Mouse (Mus musculus) spleen, adult 2 months (tissue): ENCODE data around the gene Lfng.

Experiments used
- CTCF ChIP-seq: fragments of 200-500 bp; IDR thresholded peaks from 2 replicates; pipeline ENCODE4 v1.5.1; 2011; ENCODE audit warnings: mild to moderate bottlenecking, inconsistent platforms; ENCODE audit not compliant: insufficient read depth, insufficient read length, insufficient replicate concordance; ENCODE audit errors: extremely low read depth
- POLR2A ChIP-seq: fragments of 200-500 bp; IDR thresholded peaks from 2 replicates; pipeline ENCODE4 v1.6.1; 2011; ENCODE audit warnings: low read depth, low read length, inconsistent platforms

- TF ChIP-seq CTCF (no peak), POLR2A (no peak)
Measured at GRCm38 (mm10) chr5:140604386-140604785, 2.7 kb upstream of the Lfng start.
